Mouse (Mus musculus): Measurements from ENCODE around the gene Vamp2. TPM values are rescaled to one million over a fixed set of nuclear protein-coding genes. Genes with fewer than 3 reads are reported as not detected.

The Vamp2 gene
- polyA plus RNA-seq, 1 experiment from 2014 or later: 50.3 TPM

GRCm38 (mm10) chr11:69073065-69073888 lies 15.0 kb upstream of the Vamp2 start:
- Histone ChIP-seq H3K9ac (ENCODE audit: low read depth, low read length) (peak overlapping the region; percentile 52), H3K4me3 (ENCODE audit: low read depth, low read length) (peak overlapping the region; percentile 26), H3K4me2 (replicated peaks; ENCODE audit: low read depth) (peak overlapping the region; percentile 62), H3K27ac (ENCODE audit: low read depth, low read length) (peak overlapping the region; percentile 92), H3K36me3 (ENCODE audit: control insufficient read depth, insufficient read depth) (no peaks in the 10 kb centered on the region), H3K27me3 (replicated peaks; ENCODE audit: control insufficient read depth, insufficient read depth, low read length) (no peaks in the 10 kb centered on the region), H3K4me1 (replicated peaks; ENCODE audit: control insufficient read depth, insufficient read depth, low read length) (no peaks in the 10 kb centered on the region), H3K9me3 (ENCODE audit: control insufficient read depth) (no peaks in the 10 kb centered on the region)
- peak; percentile 86 for ATAC-seq
- WGBS: under 1% methylated on average over 14 of the region's 14 CpGs
- TF ChIP-seq CTCF (IDR thresholded peaks at IDR 0.05; ENCODE audit: low read depth): peak; percentile 39

DNA sequence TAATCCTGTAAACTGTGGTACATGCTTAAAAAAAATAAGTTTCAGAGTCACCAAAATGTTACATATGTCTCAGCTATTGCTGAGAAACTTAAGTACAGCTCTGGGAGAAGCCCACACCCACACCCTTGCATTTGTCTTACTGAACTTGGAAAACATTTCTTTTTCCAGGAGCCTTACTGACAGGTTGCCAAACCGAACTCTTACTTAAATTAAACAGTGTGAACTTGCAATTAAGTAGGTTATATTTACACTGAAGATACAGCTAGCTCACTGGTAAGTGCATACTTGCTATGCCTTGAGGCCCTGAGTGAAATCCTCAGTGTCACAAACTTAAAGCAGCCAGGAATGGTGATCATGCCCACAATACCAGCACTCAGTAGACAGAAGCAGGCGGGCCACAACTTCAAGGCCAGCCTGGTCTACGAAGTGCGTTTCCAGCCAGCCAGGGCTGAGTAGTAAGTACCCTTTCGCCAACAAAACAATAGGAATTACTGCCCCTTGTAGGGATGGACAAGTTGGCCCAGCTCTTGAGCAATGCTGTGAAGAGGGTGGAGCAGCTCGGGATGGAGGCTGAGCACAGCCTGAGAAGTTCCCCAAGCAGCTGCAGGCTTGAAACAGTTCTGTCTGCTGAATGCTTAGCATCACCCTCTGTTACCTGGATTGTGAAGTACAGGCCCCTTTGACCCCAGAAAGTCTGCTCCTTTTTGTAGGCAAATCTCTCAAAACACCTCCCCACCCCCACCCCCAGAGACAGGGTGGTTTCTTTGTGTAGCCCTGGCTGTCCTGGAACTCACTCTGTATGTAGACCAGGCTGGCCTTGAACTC lies 14.1 kb upstream of the Vamp2 start:
- no peak for ATAC-seq
- Histone ChIP-seq H3K27me3 (replicated peaks; ENCODE audit: control insufficient read depth, insufficient read depth, low read length) (no peaks in the 10 kb centered on the region), H3K36me3 (ENCODE audit: control insufficient read depth, insufficient read depth) (no peaks in the 10 kb centered on the region), H3K27ac (ENCODE audit: low read depth, low read length) (0 out of 2 replicates have a peak overlapping the region, but pooled peaks have one; percentile 92), H3K4me3 (ENCODE audit: low read depth, low read length) (no peak overlapping the region), H3K9me3 (ENCODE audit: control insufficient read depth) (no peaks in the 10 kb centered on the region), H3K9ac (ENCODE audit: low read depth, low read length) (no peak overlapping the region), H3K4me1 (replicated peaks; ENCODE audit: control insufficient read depth, insufficient read depth, low read length) (no peaks in the 10 kb centered on the region), H3K4me2 (replicated peaks; ENCODE audit: low read depth) (no peak overlapping the region)
- no peak for TF ChIP-seq CTCF (IDR thresholded peaks at IDR 0.05; ENCODE audit: low read depth)
- WGBS: 37% methylated on average over 6 of the region's 6 CpGs

DNA sequence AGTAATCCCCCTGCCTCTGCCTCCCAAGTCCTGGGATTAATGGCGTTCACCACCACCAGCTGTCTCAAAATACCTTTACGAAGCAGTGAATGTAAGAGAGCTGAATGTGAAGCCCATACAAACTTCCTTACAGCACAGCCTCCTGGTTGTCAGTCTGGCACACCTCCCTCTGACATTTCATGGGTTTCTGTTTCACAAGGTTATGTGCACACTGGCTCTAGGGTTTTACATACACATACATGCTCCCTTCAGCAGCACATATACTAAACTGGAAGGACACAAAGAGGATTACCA lies 13.6 kb upstream of the Vamp2 start:
- WGBS: 60% methylated on average over 2 of the region's 2 CpGs
- TF ChIP-seq CTCF (IDR thresholded peaks at IDR 0.05; ENCODE audit: low read depth): no peak
- no peak overlapping the region for H3K9ac ChIP-seq (ENCODE audit: low read depth, low read length)

DNA sequence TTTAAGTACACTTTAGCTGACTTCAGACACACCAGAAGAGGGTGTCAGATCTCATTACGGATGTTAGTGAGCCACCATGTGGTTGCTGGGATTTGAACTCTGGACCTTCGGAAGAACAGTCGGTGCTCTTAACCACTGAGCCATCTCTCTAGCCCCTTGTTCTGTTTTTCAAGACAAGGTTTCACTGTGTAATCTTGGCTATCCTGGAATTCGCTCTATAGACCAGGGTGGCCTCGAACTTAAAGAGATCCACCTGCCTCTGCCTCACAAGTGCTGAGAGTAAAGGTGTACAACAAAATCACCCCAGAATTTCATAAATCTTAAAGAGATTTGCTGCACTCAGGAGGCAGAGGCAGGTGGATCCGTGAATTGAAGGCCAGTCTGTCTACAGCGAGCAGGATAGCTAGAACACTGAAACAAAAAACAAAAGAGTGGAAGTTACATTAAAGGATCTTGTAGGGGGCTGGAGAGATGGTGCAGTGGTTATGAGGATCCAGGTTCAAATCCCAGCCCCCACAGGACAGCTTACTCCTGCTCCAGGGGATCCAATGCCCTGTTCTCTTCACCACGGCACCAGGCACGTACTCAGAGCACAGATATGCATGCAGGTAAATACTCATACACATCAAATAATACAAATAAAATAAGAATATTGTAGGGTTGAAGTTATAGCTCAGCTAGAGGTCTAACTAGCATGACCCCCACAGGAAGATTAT lies 12.4 kb upstream of the Vamp2 start:
- Histone ChIP-seq H3K4me2 (replicated peaks; ENCODE audit: low read depth) (no peak overlapping the region), H3K9ac (ENCODE audit: low read depth, low read length) (no peak overlapping the region), H3K27ac (ENCODE audit: low read depth, low read length) (no peak overlapping the region), H3K4me3 (ENCODE audit: low read depth, low read length) (no peak overlapping the region), H3K4me1 (replicated peaks; ENCODE audit: control insufficient read depth, insufficient read depth, low read length) (no peaks in the 10 kb centered on the region), H3K27me3 (replicated peaks; ENCODE audit: control insufficient read depth, insufficient read depth, low read length) (no peaks in the 10 kb centered on the region), H3K36me3 (ENCODE audit: control insufficient read depth, insufficient read depth) (no peaks in the 10 kb centered on the region), H3K9me3 (ENCODE audit: control insufficient read depth) (no peaks in the 10 kb centered on the region)
- ATAC-seq: no peak
- TF ChIP-seq CTCF (IDR thresholded peaks at IDR 0.05; ENCODE audit: low read depth): no peak
- 65% methylated on average over 8 of the region's 9 CpGs for WGBS

More for the DNA sequence above, 13.6 kb upstream of the Vamp2 start:
- H3K4me2 ChIP-seq (replicated peaks; ENCODE audit: low read depth): no peak overlapping the region
- H3K9me3 ChIP-seq (ENCODE audit: control insufficient read depth): no peaks in the 10 kb centered on the region
- H3K4me3 ChIP-seq (ENCODE audit: low read depth, low read length): no peak overlapping the region
- no peaks in the 10 kb centered on the region for H3K36me3 ChIP-seq (ENCODE audit: control insufficient read depth, insufficient read depth)
- ATAC-seq: no peak
- no peak overlapping the region for H3K27ac ChIP-seq (ENCODE audit: low read depth, low read length)
- no peaks in the 10 kb centered on the region for H3K27me3 ChIP-seq (replicated peaks; ENCODE audit: control insufficient read depth, insufficient read depth, low read length)
- H3K4me1 ChIP-seq (replicated peaks; ENCODE audit: control insufficient read depth, insufficient read depth, low read length): no peaks in the 10 kb centered on the region

DNA sequence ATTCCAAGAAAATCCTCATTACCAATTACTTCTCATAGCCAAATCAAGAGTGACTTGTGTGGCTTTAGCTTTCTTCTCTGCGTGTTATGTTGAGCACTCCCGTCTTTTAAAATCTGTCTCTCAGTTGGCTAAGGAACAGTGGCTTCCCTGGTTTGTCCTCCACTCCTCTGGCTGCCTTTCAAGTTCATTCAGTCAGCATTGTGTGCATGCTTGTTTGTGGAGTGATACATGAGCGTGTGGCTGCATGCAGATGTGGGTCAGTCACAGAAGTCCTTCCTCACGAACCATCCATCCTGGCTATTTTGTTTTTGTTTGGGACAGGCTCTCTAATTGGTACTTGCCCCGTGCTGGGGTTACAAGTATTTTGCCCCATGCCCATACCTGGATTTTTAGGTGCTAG lies 11.7 kb upstream of the Vamp2 start:
- Histone ChIP-seq H3K4me1 (replicated peaks; ENCODE audit: control insufficient read depth, insufficient read depth, low read length) (no peaks in the 10 kb centered on the region), H3K27ac (ENCODE audit: low read depth, low read length) (no peak overlapping the region), H3K9ac (ENCODE audit: low read depth, low read length) (no peak overlapping the region), H3K36me3 (ENCODE audit: control insufficient read depth, insufficient read depth) (no peaks in the 10 kb centered on the region), H3K27me3 (replicated peaks; ENCODE audit: control insufficient read depth, insufficient read depth, low read length) (no peaks in the 10 kb centered on the region), H3K9me3 (ENCODE audit: control insufficient read depth) (no peaks in the 10 kb centered on the region), H3K4me3 (ENCODE audit: low read depth, low read length) (no peak overlapping the region), H3K4me2 (replicated peaks; ENCODE audit: low read depth) (no peak overlapping the region)
- TF ChIP-seq CTCF (IDR thresholded peaks at IDR 0.05; ENCODE audit: low read depth): no peak
- no peak for ATAC-seq
- WGBS: 85% methylated on average over 5 of the region's 5 CpGs

DNA sequence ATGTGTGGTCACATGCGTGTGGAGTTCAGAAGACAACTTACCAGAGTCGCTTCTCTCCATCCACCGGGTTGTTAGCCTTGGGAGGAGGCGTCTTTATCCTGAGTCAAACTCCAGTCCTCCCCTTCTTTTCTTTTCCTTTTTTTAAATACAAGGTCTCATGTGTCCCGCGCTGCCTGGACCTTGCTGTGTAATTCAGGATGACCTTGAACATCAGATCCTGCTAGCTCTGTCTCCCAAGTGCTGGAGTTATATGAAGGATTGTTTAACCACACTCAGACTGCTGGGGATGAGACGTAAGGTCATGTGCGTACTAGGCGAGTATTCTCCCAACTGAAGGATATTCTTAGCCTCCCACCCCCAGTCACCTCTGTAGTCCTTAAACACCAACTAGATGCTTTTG lies 11.0 kb upstream of the Vamp2 start:
- WGBS: 71% methylated on average over 9 of the region's 9 CpGs
- Histone ChIP-seq H3K27ac (ENCODE audit: low read depth, low read length) (no peak overlapping the region), H3K9ac (ENCODE audit: low read depth, low read length) (no peak overlapping the region), H3K36me3 (ENCODE audit: control insufficient read depth, insufficient read depth) (no peaks in the 10 kb centered on the region), H3K4me3 (ENCODE audit: low read depth, low read length) (no peak overlapping the region), H3K9me3 (ENCODE audit: control insufficient read depth) (no peaks in the 10 kb centered on the region), H3K27me3 (replicated peaks; ENCODE audit: control insufficient read depth, insufficient read depth, low read length) (no peaks in the 10 kb centered on the region), H3K4me2 (replicated peaks; ENCODE audit: low read depth) (no peak overlapping the region), H3K4me1 (replicated peaks; ENCODE audit: control insufficient read depth, insufficient read depth, low read length) (no peaks in the 10 kb centered on the region)
- TF ChIP-seq CTCF (IDR thresholded peaks at IDR 0.05; ENCODE audit: low read depth): no peak
- ATAC-seq: no peak

All from intestine, postnatal 0 days (tissue).